Comparison of ENCODE assay signal across 32 mouse cellular contexts in the genomic region with DNA sequence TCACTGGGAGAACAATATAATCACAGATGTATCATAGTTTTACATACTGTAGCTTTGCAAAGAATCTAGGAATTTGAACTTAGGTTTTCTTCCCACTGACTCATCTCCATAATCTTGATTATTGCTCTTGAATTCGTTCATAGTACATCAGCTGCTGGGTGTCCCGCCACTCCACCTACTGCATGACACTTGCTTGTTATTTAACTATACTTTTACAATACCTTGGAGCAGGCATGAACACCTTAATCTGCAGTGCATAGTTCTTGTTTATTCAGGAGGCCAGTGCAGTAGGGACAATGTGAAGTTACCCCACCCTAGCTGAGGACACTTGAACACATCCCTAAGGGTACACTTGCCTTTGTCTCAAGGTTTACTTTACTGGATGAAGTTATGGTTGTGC.
"Had no signal": no experiment of that assay in that cellular context is flagged by ENCODE, and none has a peak within 500 bp of the region (broad histone marks: within the 10 kb centered on the region; RNA-seq: fewer than 3 reads in every experiment).

No protein-coding gene starts in this region.

- H3K4me1 ChIP-seq: limb, embryonic 10.5 days; limb, embryonic 12.5 days; limb, embryonic 13.5 days; limb, embryonic 15.5 days; liver, embryonic 12.5 days; liver, embryonic 13.5 days; liver, embryonic 15.5 days; lung, embryonic 15.5 days; megakaryocyte, embryonic 14.5 days; neural tube, embryonic 12.5 days; neural tube, embryonic 13.5 days had no signal

- H3K9ac ChIP-seq: limb, embryonic 12.5 days; limb, embryonic 13.5 days; limb, embryonic 15.5 days; liver, embryonic 12.5 days; liver, embryonic 13.5 days; liver, embryonic 14.5 days; liver, embryonic 15.5 days; liver, postnatal 0 days; lung, embryonic 14.5 days; lung, embryonic 15.5 days; midbrain, embryonic 12.5 days; midbrain, embryonic 13.5 days; midbrain, embryonic 15.5 days; neural tube, embryonic 12.5 days; neural tube, embryonic 13.5 days had no signal

- H3K4me2 ChIP-seq: limb, embryonic 12.5 days; limb, embryonic 13.5 days; limb, embryonic 15.5 days; liver, embryonic 11.5 days; liver, embryonic 12.5 days; liver, embryonic 13.5 days; liver, embryonic 15.5 days; lung, embryonic 14.5 days; lung, embryonic 15.5 days; midbrain, embryonic 11.5 days; midbrain, embryonic 12.5 days; midbrain, embryonic 13.5 days; midbrain, embryonic 15.5 days; neural tube, embryonic 12.5 days; neural tube, embryonic 13.5 days had no signal

- H3K36me3 ChIP-seq: limb, embryonic 10.5 days; limb, embryonic 12.5 days; limb, embryonic 13.5 days; limb, embryonic 15.5 days; liver, embryonic 12.5 days; liver, embryonic 13.5 days; liver, embryonic 15.5 days; lung, embryonic 15.5 days; midbrain, embryonic 10.5 days; midbrain, embryonic 12.5 days; midbrain, embryonic 13.5 days; midbrain, embryonic 15.5 days; neural tube, embryonic 12.5 days; neural tube, embryonic 13.5 days had no signal

- H3K4me3 ChIP-seq: limb, embryonic 10.5 days; limb, embryonic 12.5 days; limb, embryonic 13.5 days; limb, embryonic 15.5 days; liver, embryonic 12.5 days; liver, embryonic 13.5 days; liver, embryonic 15.5 days; lung, embryonic 15.5 days; megakaryocyte, embryonic 14.5 days; midbrain, embryonic 10.5 days; midbrain, embryonic 12.5 days; midbrain, embryonic 13.5 days; midbrain, embryonic 15.5 days; myocyte; neural tube, embryonic 12.5 days; neural tube, embryonic 13.5 days had no signal

- DNase-seq: left cerebral cortex, postnatal 4 days; liver; liver, embryonic 13.5 days; liver, postnatal 0 days; lung, adult 18-20 months; lung, adult 2 months; lung, embryonic 14.5 days; lung, postnatal 10 days; lung, postnatal 14 days; lung, postnatal 36 days; lung, postnatal 4 days; midbrain, embryonic 14.5 days had no signal

- H3K27ac ChIP-seq: limb, embryonic 10.5 days; limb, embryonic 12.5 days; limb, embryonic 13.5 days; limb, embryonic 15.5 days; liver, embryonic 12.5 days; liver, embryonic 13.5 days; liver, embryonic 14.5 days; liver, embryonic 15.5 days; lung, embryonic 15.5 days; macrophage; midbrain, embryonic 10.5 days; midbrain, embryonic 12.5 days; midbrain, embryonic 13.5 days; midbrain, embryonic 15.5 days; neural tube, embryonic 12.5 days; neural tube, embryonic 13.5 days had no signal

- H3K9me3 ChIP-seq: limb, embryonic 10.5 days; limb, embryonic 12.5 days; limb, embryonic 13.5 days; limb, embryonic 15.5 days; liver, embryonic 12.5 days; liver, embryonic 13.5 days; liver, embryonic 15.5 days; lung, embryonic 15.5 days; megakaryocyte, embryonic 14.5 days; midbrain, embryonic 10.5 days; midbrain, embryonic 12.5 days; midbrain, embryonic 13.5 days; midbrain, embryonic 15.5 days; neural tube, embryonic 12.5 days; neural tube, embryonic 13.5 days had no signal

- ATAC-seq: liver, embryonic 12.5 days; liver, postnatal 0 days; lung, postnatal 0 days; midbrain, embryonic 13.5 days; midbrain, embryonic 15.5 days had no signal

- H3K27me3 ChIP-seq: limb, embryonic 12.5 days; limb, embryonic 13.5 days; limb, embryonic 15.5 days; liver, embryonic 12.5 days; liver, embryonic 13.5 days; liver, embryonic 15.5 days; lung, embryonic 15.5 days; megakaryocyte, embryonic 14.5 days; midbrain, embryonic 15.5 days; neural tube, embryonic 12.5 days; neural tube, embryonic 13.5 days had no signal
